Mouse (Mus musculus): ENCODE data around the gene Cryab. TPM values are rescaled to one million over a fixed set of nuclear protein-coding genes. Genes with fewer than 3 reads are reported as not detected.

Cryab gene
- polyA plus RNA-seq, 1 experiment from 2014 or later, result 9.1 TPM

GRCm38 (mm10) chr9:50721061-50721460 is 30.1 kb upstream of the Cryab start:
- H3K27ac ChIP-seq (ENCODE audit: low read depth), result no peak overlapping the region
- DNase-seq, result no peak
- H3K27me3 ChIP-seq (ENCODE audit: insufficient read depth, low read length), result no peaks in the 10 kb centered on the region; the same call in 1 of the 2 replicates
- TF ChIP-seq CTCF (IDR thresholded peaks at IDR 0.05; ENCODE audit: low read depth), result no peak
- TF ChIP-seq EP300 (IDR thresholded peaks at IDR 0.05; ENCODE audit: low read depth), result no peak
- no peak overlapping the region for H3K4me2 ChIP-seq (ENCODE audit: low read depth, low read length)
- no peaks in the 10 kb centered on the region for H3K9me3 ChIP-seq (ENCODE audit: low read length)
- 62% methylated on average over 12 of the region's 12 CpGs for WGBS (ENCODE audit: insufficient replicate concordance)
- no peaks in the 10 kb centered on the region for H3K36me3 ChIP-seq (replicated peaks; ENCODE audit: insufficient read depth, low read length)
- H3K4me3 ChIP-seq (ENCODE audit: low read depth, low read length), result no peak overlapping the region
- no peak overlapping the region for H3K9ac ChIP-seq (replicated peaks)
- H3K4me1 ChIP-seq (ENCODE audit: insufficient read depth), result peaks cover 6% of the 10 kb centered on the region; the same call in 1 of the 2 replicates
- ATAC-seq, result no peak

DNA sequence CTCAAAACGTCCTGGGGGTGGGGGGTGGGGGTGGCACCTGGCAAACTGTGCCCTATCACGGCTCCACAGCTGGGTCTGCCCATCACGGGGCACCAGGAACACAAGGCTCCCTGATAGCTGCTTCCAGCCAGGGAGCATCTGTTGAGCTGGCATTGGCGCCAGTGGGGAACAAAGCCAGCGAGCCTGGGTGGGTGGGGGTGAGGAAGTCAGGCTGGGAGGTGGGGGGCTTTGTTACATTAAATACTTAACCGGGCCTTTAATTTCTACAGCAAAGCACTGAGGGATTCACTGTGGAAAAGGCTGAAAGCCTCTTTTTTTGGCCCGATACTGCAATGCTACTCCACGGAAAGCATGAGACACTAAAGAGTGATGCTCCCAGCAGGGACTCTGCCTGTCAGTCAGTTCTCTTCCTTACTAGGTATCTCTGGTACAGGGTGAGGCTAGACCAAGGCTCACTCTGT is 28.6 kb upstream of the Cryab start:
- Histone ChIP-seq H3K4me2 (ENCODE audit: low read depth, low read length) (no peak overlapping the region), H3K9me3 (ENCODE audit: low read length) (no peaks in the 10 kb centered on the region), H3K4me1 (ENCODE audit: insufficient read depth) (peaks cover 6% of the 10 kb centered on the region), H3K27me3 (ENCODE audit: insufficient read depth, low read length) (peaks cover 8% of the 10 kb centered on the region), H3K9ac (replicated peaks) (no peak overlapping the region), H3K27ac (ENCODE audit: low read depth) (no peak overlapping the region), H3K4me3 (ENCODE audit: low read depth, low read length) (no peak overlapping the region), H3K36me3 (replicated peaks; ENCODE audit: insufficient read depth, low read length) (no peaks in the 10 kb centered on the region)
- ATAC-seq (no peak), DNase-seq (no peak)
- 57% methylated on average over 8 of the region's 8 CpGs for WGBS (ENCODE audit: insufficient replicate concordance)
- TF ChIP-seq CTCF (IDR thresholded peaks at IDR 0.05; ENCODE audit: low read depth) (no peak), EP300 (IDR thresholded peaks at IDR 0.05; ENCODE audit: low read depth) (no peak)

DNA sequence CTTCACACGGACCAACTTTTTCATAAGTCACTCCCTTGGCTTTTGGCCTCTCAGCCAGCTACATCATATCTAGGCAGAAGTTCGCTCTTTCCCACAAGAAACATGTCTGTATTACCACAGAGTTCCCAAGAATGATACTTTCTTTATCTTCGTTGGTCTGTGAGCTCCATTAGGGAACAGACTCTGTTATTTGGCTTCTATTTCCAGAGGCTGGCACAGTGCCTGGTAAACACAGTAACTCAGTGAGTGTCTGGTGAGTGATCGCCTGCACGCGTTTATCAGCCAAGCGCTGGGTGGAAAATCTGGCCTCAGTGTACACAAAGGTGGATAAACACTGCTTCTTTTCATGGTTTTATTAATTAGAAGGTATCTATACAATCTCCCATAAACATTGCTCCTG is 27.7 kb upstream of the Cryab start:
- WGBS (ENCODE audit: insufficient replicate concordance), result 57% methylated on average over 7 of the region's 7 CpGs
- H3K4me1 ChIP-seq (ENCODE audit: insufficient read depth), result peaks cover 11% of the 10 kb centered on the region
- no peak overlapping the region for H3K9ac ChIP-seq (replicated peaks)
- ATAC-seq (peak; percentile 19; the same call in 1 of the 2 replicates), DNase-seq (peak; percentile 51)
- peaks cover 14% of the 10 kb centered on the region for H3K27me3 ChIP-seq (ENCODE audit: insufficient read depth, low read length)
- no peaks in the 10 kb centered on the region for H3K36me3 ChIP-seq (replicated peaks; ENCODE audit: insufficient read depth, low read length)
- H3K27ac ChIP-seq (ENCODE audit: low read depth), result no peak overlapping the region
- no peak for TF ChIP-seq EP300 (IDR thresholded peaks at IDR 0.05; ENCODE audit: low read depth)
- TF ChIP-seq CTCF (IDR thresholded peaks at IDR 0.05; ENCODE audit: low read depth), result no peak
- no peak overlapping the region for H3K4me2 ChIP-seq (ENCODE audit: low read depth, low read length)
- H3K4me3 ChIP-seq (ENCODE audit: low read depth, low read length), result no peak overlapping the region
- no peaks in the 10 kb centered on the region for H3K9me3 ChIP-seq (ENCODE audit: low read length)

- Histone ChIP-seq H3K4me1 (ENCODE audit: insufficient read depth) (peaks cover 11% of the 10 kb centered on the region), H3K4me2 (ENCODE audit: low read depth, low read length) (no peak overlapping the region), H3K9me3 (ENCODE audit: low read length) (no peaks in the 10 kb centered on the region), H3K9ac (replicated peaks) (no peak overlapping the region), H3K36me3 (replicated peaks; ENCODE audit: insufficient read depth, low read length) (no peaks in the 10 kb centered on the region), H3K4me3 (ENCODE audit: low read depth, low read length) (no peak overlapping the region), H3K27me3 (ENCODE audit: insufficient read depth, low read length) (peaks cover 14% of the 10 kb centered on the region), H3K27ac (ENCODE audit: low read depth) (no peak overlapping the region)
- DNase-seq (no peak), ATAC-seq (no peak)
- 69% methylated on average over 2 of the region's 2 CpGs for WGBS (ENCODE audit: insufficient replicate concordance)
- TF ChIP-seq EP300 (IDR thresholded peaks at IDR 0.05; ENCODE audit: low read depth) (no peak), CTCF (IDR thresholded peaks at IDR 0.05; ENCODE audit: low read depth) (no peak)
These were observed 27.0 kb upstream of the Cryab start for GRCm38 (mm10) chr9:50724147-50724546.

DNA sequence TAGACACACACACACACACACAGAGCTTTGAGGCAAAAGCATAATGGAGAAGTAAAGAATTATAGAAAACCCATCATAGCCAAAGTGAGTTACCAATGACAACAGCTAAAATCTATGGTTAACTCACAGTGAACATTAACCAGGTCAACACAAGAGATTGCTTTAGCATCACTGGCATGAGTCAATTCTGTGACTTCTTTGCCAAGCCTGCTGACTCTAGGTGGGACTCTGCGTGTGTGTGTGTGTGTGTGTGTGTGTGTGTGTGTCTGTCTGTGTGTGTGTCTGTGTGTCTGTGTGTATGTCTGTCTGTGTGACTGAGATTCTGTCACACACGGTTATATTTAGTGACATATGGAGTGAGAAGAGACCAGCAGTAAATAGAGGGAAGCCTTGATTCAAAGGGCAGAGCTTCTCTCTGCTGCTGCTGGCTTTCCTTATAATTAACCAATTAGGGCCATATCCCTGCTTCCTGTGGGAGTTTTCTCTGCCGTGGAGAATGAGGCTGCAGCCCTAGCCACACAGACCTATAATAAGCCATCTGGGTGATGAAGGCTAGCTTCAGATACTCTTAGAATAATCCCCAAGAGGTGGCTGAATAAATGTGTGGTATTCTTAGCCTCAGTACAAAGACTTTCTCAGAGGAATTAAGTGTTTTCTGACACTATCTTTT is 26.3 kb upstream of the Cryab start:
- no peak overlapping the region for H3K4me2 ChIP-seq (ENCODE audit: low read depth, low read length)

GRCm38 (mm10) chr9:50725921-50726590 is 25.1 kb upstream of the Cryab start:
- peaks cover 14% of the 10 kb centered on the region for H3K27me3 ChIP-seq (ENCODE audit: insufficient read depth, low read length)
- 71% methylated on average over 8 of the region's 8 CpGs for WGBS (ENCODE audit: insufficient replicate concordance)
- no peak for TF ChIP-seq CTCF (IDR thresholded peaks at IDR 0.05; ENCODE audit: low read depth)
- TF ChIP-seq EP300 (IDR thresholded peaks at IDR 0.05; ENCODE audit: low read depth), result no peak

More for the DNA sequence above, 26.3 kb upstream of the Cryab start:
- H3K4me3 ChIP-seq (ENCODE audit: low read depth, low read length), result no peak overlapping the region
- TF ChIP-seq EP300 (IDR thresholded peaks at IDR 0.05; ENCODE audit: low read depth) (no peak), CTCF (IDR thresholded peaks at IDR 0.05; ENCODE audit: low read depth) (no peak)
- ATAC-seq (peak; percentile 72), DNase-seq (no peak)
- H3K27me3 ChIP-seq (ENCODE audit: insufficient read depth, low read length), result peaks cover 14% of the 10 kb centered on the region
- H3K36me3 ChIP-seq (replicated peaks; ENCODE audit: insufficient read depth, low read length), result no peaks in the 10 kb centered on the region
- H3K27ac ChIP-seq (ENCODE audit: low read depth), result no peak overlapping the region
- WGBS (ENCODE audit: insufficient replicate concordance), result 49% methylated on average over 3 of the region's 3 CpGs
- H3K9me3 ChIP-seq (ENCODE audit: low read length), result no peaks in the 10 kb centered on the region
- peaks cover 11% of the 10 kb centered on the region for H3K4me1 ChIP-seq (ENCODE audit: insufficient read depth)
- H3K9ac ChIP-seq (replicated peaks), result no peak overlapping the region

More at GRCm38 (mm10) chr9:50725921-50726590, 25.1 kb upstream of the Cryab start:
- H3K9me3 ChIP-seq (ENCODE audit: low read length), result no peaks in the 10 kb centered on the region
- H3K27ac ChIP-seq (ENCODE audit: low read depth), result no peak overlapping the region
- ATAC-seq (no peak), DNase-seq (no peak)
- H3K4me3 ChIP-seq (ENCODE audit: low read depth, low read length), result no peak overlapping the region
- H3K9ac ChIP-seq (replicated peaks), result no peak overlapping the region
- H3K4me2 ChIP-seq (ENCODE audit: low read depth, low read length), result no peak overlapping the region
- peaks cover 11% of the 10 kb centered on the region for H3K4me1 ChIP-seq (ENCODE audit: insufficient read depth)
- no peaks in the 10 kb centered on the region for H3K36me3 ChIP-seq (replicated peaks; ENCODE audit: insufficient read depth, low read length)
